8 mouse cellular contexts compared by ENCODE assay signal in the genomic region with DNA sequence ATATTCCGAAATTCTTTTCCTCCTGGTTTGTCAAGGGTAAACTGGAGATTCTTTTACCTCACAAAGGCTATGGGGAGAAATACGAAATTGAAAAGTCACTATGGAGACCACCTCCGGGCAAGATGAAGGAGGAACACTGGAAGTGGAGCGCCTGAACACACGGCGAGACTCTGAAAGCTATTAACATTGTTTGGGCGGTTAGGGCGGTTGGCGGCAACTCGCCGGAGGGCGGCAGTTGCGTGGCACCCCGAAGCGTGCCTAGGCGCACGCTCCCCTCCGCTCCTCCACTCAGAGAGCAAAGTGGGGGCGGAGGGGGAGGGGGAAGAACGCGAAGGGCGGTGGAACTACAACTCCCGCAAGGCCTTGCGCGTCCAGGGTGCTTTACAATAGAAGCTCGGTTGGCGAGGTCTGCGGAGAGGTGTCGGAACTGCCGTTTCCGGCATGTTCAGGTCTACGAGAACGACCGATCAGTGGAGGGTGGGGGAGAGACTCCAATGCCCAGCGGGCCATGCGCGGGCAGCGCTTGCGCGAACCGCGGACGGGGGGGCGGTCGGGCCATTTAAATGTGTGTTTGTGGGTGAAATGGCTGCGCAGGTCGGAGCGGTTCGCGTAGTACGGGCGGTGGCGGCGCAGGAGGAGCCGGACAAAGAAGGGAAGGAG. TPM values are rescaled to one million over a fixed set of nuclear protein-coding genes. Genes with fewer than 3 reads are reported as not detected.
DNase-seq lines count a peak whose midpoint lies in the region; ATAC-seq and TF ChIP-seq lines count a peak whose summit lies in the region.

A gene (plus strand): TSS at position 111 of the 660 bp plus-strand sequence.

- peak within 1 kb of the TSS; percentile 93 for H3K4me3 ChIP-seq in G1E (ENCODE audit: low read depth, low read length)
- H3K4me3 ChIP-seq in forebrain, embryonic 16.5 days (replicated peaks; ENCODE audit: low read length) = peak within 1 kb of the TSS; percentile 89
- peak within 1 kb of the TSS; percentile 65 for H3K4me3 ChIP-seq in layer of hippocampus, adult 2 months
- H3K4me3 ChIP-seq in lung, embryonic 14.5 days (ENCODE audit: low read depth, low read length) = peak within 1 kb of the TSS; percentile 96
- peak within 1 kb of the TSS; percentile 99 for H3K4me3 ChIP-seq in olfactory bulb, adult 2 months (ENCODE audit: insufficient read depth, low read depth, low read length)
- H3K4me3 ChIP-seq in thymus, adult 2 months (ENCODE audit: control insufficient read depth, insufficient read depth, low read length) = peak within 1 kb of the TSS; percentile 95

- TF ChIP-seq CTCF in G1E (IDR thresholded peaks at IDR 0.05; ENCODE audit: low read depth, low read length) = no peak
- peak; percentile 39 for TF ChIP-seq CTCF in layer of hippocampus, adult 2 months (conservative IDR thresholded peaks at IDR 0.05)
- TF ChIP-seq CTCF in lung, embryonic 14.5 days (IDR thresholded peaks at IDR 0.05; ENCODE audit: low read depth) = no peak; the same call in 1 of the 2 replicates
- no peak for TF ChIP-seq CTCF in olfactory bulb, adult 2 months (IDR thresholded peaks at IDR 0.05; ENCODE audit: insufficient read depth, low read depth, low read length)
- peak; percentile 72; the same call in 1 of the 2 replicates for TF ChIP-seq CTCF in thymus, adult 2 months (IDR thresholded peaks at IDR 0.05; ENCODE audit: borderline replicate concordance, control insufficient read depth, extremely low read depth, insufficient read depth, low read length, poor library complexity)

- intact Hi-C loops in heart, postnatal 36 days (cut with DNase I) = loop anchor here (1.0 to 10.0 kb wide), 2 partner anchors 54 to 311 kb away; a partner anchor contains a TSS

- H3K27me3 ChIP-seq in G1E (ENCODE audit: insufficient read depth, low read length) = no peaks in the 10 kb centered on the region
- H3K27me3 ChIP-seq in forebrain, embryonic 16.5 days (replicated peaks; ENCODE audit: control insufficient read depth, insufficient read depth, low read length) = no peaks in the 10 kb centered on the region
- no peaks in the 10 kb centered on the region for H3K27me3 ChIP-seq in lung, embryonic 14.5 days (ENCODE audit: insufficient read depth, low read length)
- H3K27me3 ChIP-seq in thymus, adult 2 months (ENCODE audit: control insufficient read depth, insufficient read depth, low read length) = no peaks in the 10 kb centered on the region

- 0% methylated on average over 51 of the region's 55 CpGs for WGBS in forebrain, embryonic 16.5 days
- WGBS in lung, embryonic 14.5 days = under 1% methylated on average over 54 of the region's 55 CpGs
- whole genome bisulfite sequencing in olfactory bulb, adult 2 months = under 1% methylated on average over 55 of the region's 55 CpGs
- WGBS in thymus, adult 2 months = under 1% methylated on average over 55 of the region's 55 CpGs

- no peaks in the 10 kb centered on the region for H3K9me3 ChIP-seq in G1E (replicated peaks)
- no peaks in the 10 kb centered on the region for H3K9me3 ChIP-seq in forebrain, embryonic 16.5 days (ENCODE audit: control insufficient read depth, low read length)
- H3K9me3 ChIP-seq in lung, embryonic 14.5 days (ENCODE audit: low read depth, low read length) = no peaks in the 10 kb centered on the region

- H3K4me1 ChIP-seq in G1E (ENCODE audit: insufficient read depth, low read depth, low read length) = peaks cover 4% of the 10 kb centered on the region; the same call in 1 of the 2 replicates
- peaks cover 10% of the 10 kb centered on the region for H3K4me1 ChIP-seq in forebrain, embryonic 16.5 days (replicated peaks; ENCODE audit: control insufficient read depth, insufficient read depth, low read length)
- peaks cover 5% of the 10 kb centered on the region; the same call in 1 of the 2 replicates for H3K4me1 ChIP-seq in lung, embryonic 14.5 days (ENCODE audit: insufficient read depth)
- no peaks in the 10 kb centered on the region for H3K4me1 ChIP-seq in olfactory bulb, adult 2 months (ENCODE audit: control insufficient read depth, insufficient read depth, low read length)
- H3K4me1 ChIP-seq in thymus, adult 2 months (replicated peaks; ENCODE audit: control insufficient read depth, insufficient read depth, low read length) = no peaks in the 10 kb centered on the region

- no peaks in the 10 kb centered on the region for H3K36me3 ChIP-seq in G1E (replicated peaks)
- no peaks in the 10 kb centered on the region for H3K36me3 ChIP-seq in forebrain, embryonic 16.5 days (ENCODE audit: control insufficient read depth, insufficient read depth)
- H3K36me3 ChIP-seq in lung, embryonic 14.5 days (ENCODE audit: insufficient read depth) = no peaks in the 10 kb centered on the region
- peaks cover 16% of the 10 kb centered on the region for H3K36me3 ChIP-seq in thymus, adult 2 months (ENCODE audit: control insufficient read depth, insufficient read depth, low read length)

- H3K27ac ChIP-seq in forebrain, embryonic 16.5 days (ENCODE audit: low read length) = peak within 1 kb of the TSS; percentile 92
- H3K27ac ChIP-seq in layer of hippocampus, adult 2 months = peak within 1 kb of the TSS; percentile 98
- H3K27ac ChIP-seq in lung, embryonic 14.5 days (ENCODE audit: low read depth) = peak within 1 kb of the TSS; percentile 88
- H3K27ac ChIP-seq in olfactory bulb, adult 2 months (ENCODE audit: insufficient read depth, low read depth, low read length) = peak within 1 kb of the TSS; percentile 71
- H3K27ac ChIP-seq in thymus, adult 2 months (ENCODE audit: control insufficient read depth, insufficient read depth, low read length) = peak within 1 kb of the TSS; percentile 86

- peak; percentile 74 for TF ChIP-seq POLR2A in olfactory bulb, adult 2 months (IDR thresholded peaks at IDR 0.05; ENCODE audit: insufficient read depth, low read depth, low read length)
- peak; percentile 95 for TF ChIP-seq POLR2A in thymus, adult 2 months (IDR thresholded peaks at IDR 0.05; ENCODE audit: control insufficient read depth, extremely low read depth, insufficient read depth, low read length, poor library complexity)

- peak; percentile 84 for DNase-seq in G1E (ENCODE audit: low spot score)
- peak; percentile 94 to 99 for DNase-seq in cerebellum, adult 18-20 months
- peak; percentile 92 to 93 for DNase-seq in heart, postnatal 36 days
- peak; percentile 97 to 99 for DNase-seq in layer of hippocampus, adult 2 months (ENCODE audit: low spot score in 2 of 2)
- peak; percentile 98 for DNase-seq in lung, embryonic 14.5 days
- DNase-seq in thymus, adult 2 months = peak; percentile 95

- ATAC-seq in G1E (ENCODE audit: extremely low read depth, insufficient number of reproducible peaks, low FRiP score, poor library complexity, severe bottlenecking) = peak; percentile 92
- ATAC-seq in forebrain, embryonic 16.5 days = peak; percentile 99
- peak; percentile 100 for ATAC-seq in lung, embryonic 14.5 days (ENCODE audit: insufficient read depth)

- peak within 1 kb of the TSS; percentile 95 for H3K9ac ChIP-seq in forebrain, embryonic 16.5 days (replicated peaks; ENCODE audit: low read depth, low read length)
- peak within 1 kb of the TSS; percentile 93 for H3K9ac ChIP-seq in lung, embryonic 14.5 days

- peak within 1 kb of the TSS; percentile 83 for H3K4me2 ChIP-seq in forebrain, embryonic 16.5 days (ENCODE audit: low read length)
- H3K4me2 ChIP-seq in lung, embryonic 14.5 days = peak within 1 kb of the TSS; percentile 69

RNA-seq across cellular contexts. Expression of the gene that starts here (rescaled TPM):
- total RNA-seq in G1E (2014; fragmentation: Nextera tagmentation) (38.9 and 39.6 TPM in 2 replicates), G1E (2017) (29.4 and 34.7 TPM in 2 replicates)
- 13.3 and 16.5 TPM in 2 replicates for polyA plus RNA-seq in G1E (2012)
- polyA plus RNA-seq in forebrain, embryonic 16.5 days (2015; fragmentation: Nextera tagmentation; extraction: Ambion mirVana) = 21.1 and 23.4 TPM in 2 replicates
- 1 to 10 TPM; 8.6 to 9.0 TPM for total RNA-seq in heart, postnatal 36 days (2021)
- 10 to 100 TPM; 21.1 to 22.0 TPM for total RNA-seq in layer of hippocampus, adult 2 months (2021)
- 12.0 and 12.9 TPM in 2 replicates for polyA plus RNA-seq in lung, embryonic 14.5 days (2014; fragmentation: Nextera tagmentation; extraction: Ambion mirVana)
- not detected in 2 replicates for polyA plus RNA-seq in olfactory bulb, adult 2 months (2012; ENCODE audit: insufficient read depth, insufficient read length, low replicate concordance, missing spikeins)
- polyA plus RNA-seq in thymus, adult 2 months (2012; rRNA removed) = 10.9 and 12.9 TPM in 2 replicates

Comparison
In these comparisons a context has a peak if more than half of its experiments do, and no peak if none do; other contexts are left out.
1. Peak in every context shown above with its lines: DNase-seq, ATAC-seq, H3K4me3 ChIP-seq and H3K27ac ChIP-seq.
2. CTCF ChIP-seq: peak in layer of hippocampus, adult 2 months (single experiment) and thymus, adult 2 months (single experiment); none in G1E (single experiment), lung, embryonic 14.5 days (single experiment) and olfactory bulb, adult 2 months (single experiment).